24 mouse cellular contexts compared by ENCODE assay signal in genomic region chr5:144915828-144916227, GRCm38 (mm10). TPM values are rescaled to one million over a fixed set of nuclear protein-coding genes. Genes with fewer than 3 reads are reported as not detected.
DNase-seq lines count a peak whose midpoint lies in the region; ATAC-seq and TF ChIP-seq lines count a peak whose summit lies in the region.
"Had no signal": no experiment of that assay in that cellular context is flagged by ENCODE, and none has a peak within 500 bp of the region (broad histone marks: within the 10 kb centered on the region; RNA-seq: fewer than 3 reads in every experiment).

No protein-coding gene starts in this region.

- no peaks in the 10 kb centered on the region for H3K9me3 ChIP-seq in heart, embryonic 10.5 days
- H3K9me3 ChIP-seq in heart, embryonic 16.5 days (replicated peaks; ENCODE audit: control insufficient read depth, low read length) = no peaks in the 10 kb centered on the region
- no peaks in the 10 kb centered on the region for H3K9me3 ChIP-seq in hindbrain, embryonic 13.5 days
- H3K9me3 ChIP-seq: embryonic facial prominence, embryonic 10.5 days; forebrain, embryonic 13.5 days; hindbrain, embryonic 10.5 days; hindbrain, embryonic 15.5 days; kidney, embryonic 15.5 days had no signal

- no peaks in the 10 kb centered on the region for H3K36me3 ChIP-seq in heart, embryonic 10.5 days
- no peaks in the 10 kb centered on the region for H3K36me3 ChIP-seq in heart, embryonic 16.5 days (ENCODE audit: control insufficient read depth, insufficient read depth)
- no peaks in the 10 kb centered on the region for H3K36me3 ChIP-seq in hindbrain, embryonic 13.5 days
- H3K36me3 ChIP-seq: embryonic facial prominence, embryonic 10.5 days; hindbrain, embryonic 10.5 days; hindbrain, embryonic 15.5 days; kidney, embryonic 15.5 days had no signal

- no peak overlapping the region for H3K4me2 ChIP-seq in heart, embryonic 16.5 days (ENCODE audit: low read depth, low read length)
- H3K4me2 ChIP-seq in hindbrain, embryonic 13.5 days = no peak overlapping the region
- H3K4me2 ChIP-seq: forebrain, embryonic 13.5 days; hindbrain, embryonic 15.5 days; kidney, embryonic 15.5 days had no signal

- DNase-seq in gastrocnemius, adult 8-10 months (ENCODE audit: low spot score in 2 of 2) = peak; percentile 22 to 27
- no peak for DNase-seq in gastrocnemius, postnatal 4 days (ENCODE audit: low spot score in 2 of 2)
- DNase-seq in heart, embryonic 10.5 days (ENCODE audit: low spot score) = no peak
- DNase-seq in heart, postnatal 25 days (ENCODE audit: low spot score) = no peak
- no peak for DNase-seq in left cerebral cortex, adult 2 months (ENCODE audit: extremely low spot score in 1 of 2, low spot score in 2 of 2)
- no peak for DNase-seq in left cerebral cortex, adult 11 months (ENCODE audit: low spot score)
- DNase-seq: adrenal gland, postnatal 25 days; cerebellum, adult 18-20 months; cerebellum, adult 9-11 months; cerebellum, postnatal 36 days; forebrain, postnatal 0 days; gastrocnemius, postnatal 14 days; kidney, adult 2 months had no signal

- no peak for TF ChIP-seq CTCF in left cerebral cortex, adult 2 months (IDR thresholded peaks at IDR 0.05)

- no peak for ATAC-seq in heart, embryonic 16.5 days (replicated peaks; ENCODE audit: extremely low read depth, insufficient read depth, low FRiP score)
- ATAC-seq in hindbrain, embryonic 13.5 days (ENCODE audit: low FRiP score) = no peak
- ATAC-seq: activated CD4-positive, CD25-positive, alpha-beta regulatory T cell, adult 4 months; forebrain, embryonic 13.5 days; forebrain, postnatal 0 days; intestine, embryonic 16.5 days; Patski had no signal

- no peaks in the 10 kb centered on the region for H3K27me3 ChIP-seq in heart, embryonic 10.5 days (ENCODE audit: insufficient read depth, poor library complexity, severe bottlenecking)
- H3K27me3 ChIP-seq in heart, embryonic 16.5 days (ENCODE audit: control insufficient read depth, insufficient read depth, low read length) = no peaks in the 10 kb centered on the region
- H3K27me3 ChIP-seq in hindbrain, embryonic 13.5 days = no peaks in the 10 kb centered on the region
- H3K27me3 ChIP-seq: CH12.LX; forebrain, embryonic 13.5 days; hindbrain, embryonic 15.5 days; kidney, embryonic 15.5 days; Patski had no signal

- intact Hi-C loops in heart, postnatal 25 days (cut with DNase I) = no loop called here
- intact Hi-C loops in left cerebral cortex, adult 2 months (cut with DNase I) = no loop called here

- 0 out of 2 replicates have a peak overlapping the region, but pooled peaks have one; percentile 53 for H3K27ac ChIP-seq in heart, embryonic 10.5 days
- H3K27ac ChIP-seq in left cerebral cortex, adult 2 months = peak overlapping the region; percentile 87
- H3K27ac ChIP-seq in heart, embryonic 16.5 days (ENCODE audit: low read length) = 0 out of 2 replicates have a peak overlapping the region, but pooled peaks have one; percentile 4
- no peak overlapping the region for H3K27ac ChIP-seq in hindbrain, embryonic 13.5 days
- H3K27ac ChIP-seq: forebrain, embryonic 13.5 days; hindbrain, embryonic 10.5 days; hindbrain, embryonic 15.5 days had no signal

- no peak overlapping the region for H3K4me3 ChIP-seq in heart, embryonic 10.5 days
- no peak overlapping the region for H3K4me3 ChIP-seq in left cerebral cortex, adult 2 months
- no peak overlapping the region for H3K4me3 ChIP-seq in heart, embryonic 16.5 days (ENCODE audit: low read length)
- no peak overlapping the region for H3K4me3 ChIP-seq in hindbrain, embryonic 13.5 days
- H3K4me3 ChIP-seq: embryonic facial prominence, embryonic 10.5 days; forebrain, embryonic 13.5 days; hindbrain, embryonic 10.5 days; hindbrain, embryonic 15.5 days; kidney, embryonic 15.5 days had no signal

- H3K4me1 ChIP-seq in heart, embryonic 10.5 days = peaks cover 70% of the 10 kb centered on the region
- peaks cover 53% of the 10 kb centered on the region for H3K4me1 ChIP-seq in heart, embryonic 16.5 days (ENCODE audit: control insufficient read depth, insufficient read depth, low read length)
- peaks cover 67% of the 10 kb centered on the region for H3K4me1 ChIP-seq in hindbrain, embryonic 13.5 days (replicated peaks)

- no peak overlapping the region for H3K9ac ChIP-seq in heart, embryonic 16.5 days (ENCODE audit: low read length)
- H3K9ac ChIP-seq in hindbrain, embryonic 13.5 days = no peak overlapping the region
- H3K9ac ChIP-seq: forebrain, embryonic 13.5 days; forebrain, postnatal 0 days; hindbrain, embryonic 15.5 days; kidney, embryonic 15.5 days had no signal

- 59% methylated on average over 5 of the region's 5 CpGs for WGBS in heart, embryonic 10.5 days
- WGBS in heart, embryonic 16.5 days = 49% methylated on average over 5 of the region's 5 CpGs
- WGBS in hindbrain, embryonic 13.5 days = 87% methylated on average over 5 of the region's 5 CpGs

RNA-seq across cellular contexts. Expression of gene Smurf1, which starts 49.8 kb away (rescaled TPM):
- total RNA-seq in gastrocnemius, adult 8-10 months (2022) = 10 to 100 TPM; 10.6 to 14.2 (median 11.2) TPM
- 10 to 100 TPM; 24.7 to 27.0 TPM for total RNA-seq in gastrocnemius, postnatal 4 days (2021)
- polyA plus RNA-seq in heart, embryonic 10.5 days (2016; fragmentation: Nextera tagmentation; extraction: Ambion mirVana) = 15.5 and 16.1 TPM in 2 replicates
- 10 to 100 TPM; 21.9 to 27.6 TPM for total RNA-seq in heart, postnatal 25 days (2021)
- 10 to 100 TPM; 35.2 to 40.7 TPM for total RNA-seq in left cerebral cortex, adult 2 months (2021)
- polyA plus RNA-seq in heart, embryonic 16.5 days (2015; fragmentation: Nextera tagmentation; extraction: Ambion mirVana) = 9.3 and 13.5 TPM in 2 replicates
- 28.2 and 28.4 TPM in 2 replicates for polyA plus RNA-seq in hindbrain, embryonic 13.5 days (2015; fragmentation: Nextera tagmentation; extraction: Ambion mirVana)

Comparison
In these comparisons a context has a peak if more than half of its experiments do, and no peak if none do; other contexts are left out.
1. DNase-seq: peak in gastrocnemius, adult 8-10 months (2 of 2); none in gastrocnemius, postnatal 4 days (0 of 2), heart, embryonic 10.5 days (single experiment), heart, postnatal 25 days (single experiment), left cerebral cortex, adult 2 months (0 of 2) and left cerebral cortex, adult 11 months (single experiment).